Mouse (Mus musculus): ENCODE data around the gene Lepr. TPM values are rescaled to one million over a fixed set of nuclear protein-coding genes. Genes with fewer than 3 reads are reported as not detected.
"Not testable (repeated sequence)": the region's sequence is repeated elsewhere in the genome, so short reads cannot be mapped to it uniquely, and the experiment has no call there.

Gene Lepr
- polyA plus RNA-seq, 1 experiment from 2014 or later, result 4.9 TPM

DNA sequence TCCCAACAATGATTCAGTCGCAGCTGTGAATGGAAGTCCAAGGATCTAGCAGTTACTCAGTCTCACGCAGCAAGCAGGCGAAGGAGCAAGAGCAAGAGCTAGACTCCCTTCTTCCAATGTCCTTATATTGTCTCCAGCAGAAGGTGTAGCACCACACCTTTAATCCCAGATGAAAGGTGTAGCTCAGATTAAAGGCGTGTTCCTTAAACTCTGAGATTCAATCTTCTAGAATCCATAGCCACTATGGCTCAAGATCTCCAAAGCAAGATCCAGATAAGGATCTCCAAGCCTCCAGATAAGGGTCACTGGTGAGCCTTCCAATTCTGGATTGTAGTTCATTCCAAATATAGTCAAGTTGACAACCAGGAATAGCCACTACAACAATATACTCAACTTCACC is 126.7 kb downstream of the Lepr start, which contains the start of gene B020004J07Rik:
B020004J07Rik (minus strand) TSS at position 101 of the 400 bp plus-strand sequence.
- H3K4me2 ChIP-seq (ENCODE audit: low read length); ATAC-seq; H3K27ac ChIP-seq (ENCODE audit: low read length); H3K4me1 ChIP-seq (replicated peaks; ENCODE audit: control insufficient read depth, insufficient read depth, low read length); H3K9me3 ChIP-seq (ENCODE audit: control insufficient read depth, low read length); H3K4me3 ChIP-seq (replicated peaks; ENCODE audit: low read length); H3K36me3 ChIP-seq (ENCODE audit: control insufficient read depth, insufficient read depth); H3K9ac ChIP-seq (replicated peaks; ENCODE audit: low read depth, low read length); H3K27me3 ChIP-seq (replicated peaks; ENCODE audit: control insufficient read depth, insufficient read depth, low read length): not testable (repeated sequence)
- WGBS, result 95% methylated on average over 2 of the region's 4 CpGs

DNA sequence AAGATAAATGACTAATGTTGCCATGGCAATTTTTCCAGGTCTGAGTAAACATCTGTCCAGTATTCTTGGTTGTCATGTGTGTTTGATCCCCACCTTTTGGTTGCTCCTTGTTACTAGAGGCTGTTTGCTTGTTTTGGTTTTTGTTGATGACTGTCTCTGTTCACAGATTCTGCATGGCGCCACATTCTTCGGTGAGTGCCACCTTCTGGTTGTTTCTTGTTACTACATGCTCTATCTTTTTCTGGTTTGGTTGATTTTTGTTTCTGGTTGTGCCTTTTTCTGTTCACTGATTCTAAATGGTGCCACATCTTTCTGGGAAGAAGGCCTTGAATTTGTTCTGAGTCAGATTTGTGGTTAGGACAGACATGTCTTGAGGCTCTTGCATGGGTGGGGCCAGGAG is 133.7 kb downstream of the Lepr start:
- 60% methylated on average over 2 of the region's 2 CpGs for WGBS
- peaks cover 12% of the 10 kb centered on the region for H3K9me3 ChIP-seq (ENCODE audit: control insufficient read depth, low read length)
- H3K27me3 ChIP-seq (replicated peaks; ENCODE audit: control insufficient read depth, insufficient read depth, low read length), result no peaks in the 10 kb centered on the region
- no peak overlapping the region for H3K4me2 ChIP-seq (ENCODE audit: low read length)
- H3K4me1 ChIP-seq (replicated peaks; ENCODE audit: control insufficient read depth, insufficient read depth, low read length), result no peaks in the 10 kb centered on the region
- H3K4me3 ChIP-seq (replicated peaks; ENCODE audit: low read length), result no peak overlapping the region
- H3K36me3 ChIP-seq (ENCODE audit: control insufficient read depth, insufficient read depth), result no peaks in the 10 kb centered on the region
- no peak overlapping the region for H3K9ac ChIP-seq (replicated peaks; ENCODE audit: low read depth, low read length)
- ATAC-seq, result no peak
- H3K27ac ChIP-seq (ENCODE audit: low read length), result no peak overlapping the region

DNA sequence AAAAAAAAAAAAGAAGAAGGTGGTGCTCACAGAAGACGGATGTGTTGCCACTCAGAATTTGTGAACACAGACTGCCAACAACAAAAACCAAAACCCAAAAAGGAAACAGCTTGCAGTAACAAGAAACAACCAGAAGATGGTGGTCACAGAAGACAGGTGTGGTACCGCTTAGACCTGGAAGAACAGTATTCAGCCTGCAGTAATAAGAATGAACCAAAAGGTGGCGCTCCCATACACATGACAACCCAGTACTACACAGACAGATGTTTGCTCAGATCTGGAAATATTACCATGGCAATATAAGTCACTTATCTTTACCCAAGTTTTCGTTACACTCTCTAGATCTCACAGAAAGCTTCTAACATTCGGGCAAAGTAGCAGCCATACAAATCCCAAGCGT is 143.7 kb downstream of the Lepr start:
- no peak overlapping the region for H3K27ac ChIP-seq (ENCODE audit: low read length)
- H3K9me3 ChIP-seq (ENCODE audit: control insufficient read depth, low read length), result no peaks in the 10 kb centered on the region
- H3K4me2 ChIP-seq (ENCODE audit: low read length), result no peak overlapping the region
- 52% methylated on average over 6 of the region's 6 CpGs for WGBS
- no peak for ATAC-seq
- H3K9ac ChIP-seq (replicated peaks; ENCODE audit: low read depth, low read length), result no peak overlapping the region
- H3K4me3 ChIP-seq (replicated peaks; ENCODE audit: low read length), result no peak overlapping the region
- H3K27me3 ChIP-seq (replicated peaks; ENCODE audit: control insufficient read depth, insufficient read depth, low read length), result no peaks in the 10 kb centered on the region
- no peaks in the 10 kb centered on the region for H3K4me1 ChIP-seq (replicated peaks; ENCODE audit: control insufficient read depth, insufficient read depth, low read length)
- no peaks in the 10 kb centered on the region for H3K36me3 ChIP-seq (ENCODE audit: control insufficient read depth, insufficient read depth)

DNA sequence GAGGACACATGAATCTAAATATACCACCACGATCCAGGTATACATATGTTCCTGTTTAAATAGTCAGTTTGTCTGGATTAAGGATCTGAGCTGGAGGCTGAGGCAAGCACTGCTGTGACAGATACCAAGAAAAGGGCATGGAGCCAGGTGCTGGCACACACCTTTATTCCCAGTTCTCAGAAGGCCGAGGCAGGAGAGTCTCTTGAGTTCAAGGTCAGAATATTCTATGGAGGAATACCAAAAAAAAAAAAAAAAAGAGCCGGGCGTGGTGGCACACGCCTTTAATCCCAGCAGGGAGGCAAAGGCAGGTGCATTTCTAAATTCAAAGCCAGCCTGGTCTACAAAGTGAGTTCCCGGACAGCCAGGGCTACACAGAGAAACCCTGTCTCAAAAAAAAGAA is 145.1 kb downstream of the Lepr start:
- Histone ChIP-seq H3K4me2 (ENCODE audit: low read length) (no peak overlapping the region), H3K9me3 (ENCODE audit: control insufficient read depth, low read length) (no peaks in the 10 kb centered on the region), H3K9ac (replicated peaks; ENCODE audit: low read depth, low read length) (no peak overlapping the region), H3K27ac (ENCODE audit: low read length) (no peak overlapping the region), H3K4me3 (replicated peaks; ENCODE audit: low read length) (no peak overlapping the region), H3K27me3 (replicated peaks; ENCODE audit: control insufficient read depth, insufficient read depth, low read length) (no peaks in the 10 kb centered on the region), H3K36me3 (ENCODE audit: control insufficient read depth, insufficient read depth) (no peaks in the 10 kb centered on the region), H3K4me1 (replicated peaks; ENCODE audit: control insufficient read depth, insufficient read depth, low read length) (no peaks in the 10 kb centered on the region)
- no peak for ATAC-seq
- 94% methylated on average over 6 of the region's 6 CpGs for WGBS

Other genes with a start within 250 kb of the Lepr start
- 31.6 and 34.6 TPM in 2 replicates for gene Dnajc6, start 220.8 kb upstream of the Lepr start, polyA plus RNA-seq (2015; fragmentation: Nextera tagmentation; extraction: Ambion mirVana)
- gene Leprot, start 69.7 kb upstream of the Lepr start, polyA plus RNA-seq (2015; fragmentation: Nextera tagmentation; extraction: Ambion mirVana), result 92.5 and 102 TPM in 2 replicates
- gene B020004J07Rik, start 126.6 kb downstream of the Lepr start, polyA plus RNA-seq (2015; fragmentation: Nextera tagmentation; extraction: Ambion mirVana), result not detected in 2 replicates
- not detected in 2 replicates for gene C130073F10Rik, start 176.4 kb downstream of the Lepr start, polyA plus RNA-seq (2015; fragmentation: Nextera tagmentation; extraction: Ambion mirVana)
- not detected in 2 replicates for gene Gm12800, start 191.7 kb downstream of the Lepr start, polyA plus RNA-seq (2015; fragmentation: Nextera tagmentation; extraction: Ambion mirVana)
- gene Gm12794, start 223.0 kb downstream of the Lepr start, polyA plus RNA-seq (2015; fragmentation: Nextera tagmentation; extraction: Ambion mirVana), result not detected in 2 replicates